Mouse (Mus musculus): ENCODE measurements around the gene Vegfc.

Vegfc gene

DNA sequence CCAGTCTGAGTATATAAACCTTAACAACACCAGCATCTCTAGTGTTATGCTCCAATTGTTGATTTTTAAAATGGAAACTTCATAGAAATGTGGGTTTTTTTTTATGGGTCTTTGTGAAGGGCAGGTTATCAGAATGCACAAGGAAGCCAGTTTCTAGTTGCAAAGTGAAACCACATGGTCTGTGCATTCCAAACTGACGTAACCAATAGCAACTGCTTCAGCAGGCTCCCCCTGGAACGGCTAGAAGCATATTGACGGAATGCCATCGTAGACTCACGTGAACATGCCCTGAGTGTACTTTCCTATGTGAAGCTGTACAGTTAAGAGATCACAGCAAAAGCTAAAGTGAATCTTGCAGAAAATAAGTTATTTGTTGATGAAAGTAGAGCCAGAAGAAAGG lies 86.1 kb downstream of the Vegfc start:
- intact Hi-C loops (cut with DNase I), result no loop called here

DNA sequence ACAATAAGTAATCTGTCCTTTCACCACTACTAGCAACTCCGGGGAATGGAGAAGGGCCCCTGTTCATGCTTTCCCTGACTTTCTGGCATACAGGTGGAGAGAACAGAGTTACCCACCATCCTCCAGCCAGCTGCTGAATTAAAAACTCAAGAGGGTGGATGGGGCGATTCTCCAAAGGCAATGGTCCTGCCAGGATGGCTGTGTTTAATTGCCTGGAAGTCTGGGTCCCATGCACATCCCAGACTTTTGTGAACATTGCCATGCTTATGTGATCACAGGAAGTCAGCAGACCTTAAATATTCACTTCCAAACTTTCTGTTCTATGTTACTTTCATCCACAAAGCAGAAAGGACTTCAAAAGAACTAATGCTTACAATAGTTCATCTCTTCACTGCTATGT lies 107.9 kb downstream of the Vegfc start:
- intact Hi-C loops (cut with DNase I), result no loop called here

DNA sequence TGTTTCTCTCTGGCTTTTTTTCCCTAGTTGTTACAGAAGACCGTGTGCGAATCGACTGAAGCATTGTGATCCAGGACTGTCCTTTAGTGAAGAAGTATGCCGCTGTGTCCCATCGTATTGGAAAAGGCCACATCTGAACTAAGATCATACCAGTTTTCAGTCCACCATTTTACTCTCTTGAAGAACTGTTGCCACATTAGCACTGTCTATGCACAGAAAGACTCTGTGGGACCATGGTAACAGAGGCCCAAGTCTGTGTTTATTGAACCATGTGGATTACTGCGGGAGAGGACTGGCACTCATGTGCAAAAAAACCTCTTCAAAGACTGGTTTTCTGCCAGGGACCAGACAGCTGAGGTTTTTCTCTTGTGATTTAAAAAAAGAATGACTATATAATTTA lies 108.5 kb downstream of the Vegfc start:
- intact Hi-C loops (cut with DNase I), result no loop called here

DNA sequence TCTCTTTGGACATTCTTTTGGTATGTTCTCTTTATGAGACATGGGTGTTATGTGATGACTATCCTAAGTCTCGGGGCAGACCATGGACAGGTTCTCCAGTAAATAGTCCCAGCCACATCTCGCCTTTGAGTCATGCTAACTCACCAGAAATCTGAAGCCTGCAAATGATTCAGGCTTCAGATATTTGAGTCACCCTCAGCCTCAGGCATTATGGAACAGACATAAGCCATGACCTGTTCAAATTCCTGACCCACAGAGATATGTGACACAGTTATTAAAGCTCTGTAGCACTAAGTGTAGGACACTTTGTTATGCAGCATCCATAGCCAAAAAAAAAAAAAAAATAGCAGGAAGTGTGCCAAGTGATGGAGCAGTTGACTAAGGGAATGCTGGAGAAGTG lies 138.8 kb downstream of the Vegfc start:
- intact Hi-C loops (cut with DNase I), result no loop called here

DNA sequence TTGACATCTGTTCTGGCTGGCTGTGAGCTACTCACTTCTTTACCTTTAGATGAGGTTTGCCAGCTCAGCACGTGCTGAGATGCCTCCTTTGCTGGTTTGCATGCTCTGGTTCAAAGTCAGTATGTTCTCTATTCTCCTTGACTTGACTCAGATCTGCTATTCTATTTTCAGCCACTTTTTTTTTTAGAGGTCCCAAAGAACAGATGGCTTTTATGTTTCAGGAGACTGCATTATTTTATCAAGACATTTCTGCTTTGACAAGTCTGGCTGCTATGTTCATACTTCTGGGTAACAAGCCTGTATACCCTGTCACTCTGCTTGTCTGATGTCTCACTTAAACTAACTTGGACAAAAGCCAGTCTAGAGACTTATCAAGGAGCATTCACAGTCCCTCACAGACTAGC lies 151.4 kb downstream of the Vegfc start:
- intact Hi-C loops (cut with DNase I), result no loop called here

DNA sequence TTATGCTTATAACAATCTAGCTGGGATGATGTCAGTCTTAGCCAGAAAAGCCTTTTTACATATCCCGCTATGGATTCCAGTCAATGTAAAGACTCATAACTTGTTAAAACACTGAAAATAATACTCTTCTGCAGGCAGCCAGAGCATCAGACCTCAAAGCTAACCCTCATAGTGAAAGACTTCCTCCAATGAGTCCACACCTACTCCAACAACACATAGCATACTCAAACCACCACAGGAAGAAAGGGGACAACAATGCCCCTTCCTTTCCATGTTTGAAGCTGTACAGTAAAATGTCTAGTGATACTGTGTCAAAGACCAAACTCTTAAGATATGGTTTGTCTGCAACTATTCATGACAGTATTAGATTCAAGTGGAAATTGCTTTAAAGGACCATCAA lies 153.2 kb downstream of the Vegfc start:
- intact Hi-C loops (cut with DNase I), result no loop called here

DNA sequence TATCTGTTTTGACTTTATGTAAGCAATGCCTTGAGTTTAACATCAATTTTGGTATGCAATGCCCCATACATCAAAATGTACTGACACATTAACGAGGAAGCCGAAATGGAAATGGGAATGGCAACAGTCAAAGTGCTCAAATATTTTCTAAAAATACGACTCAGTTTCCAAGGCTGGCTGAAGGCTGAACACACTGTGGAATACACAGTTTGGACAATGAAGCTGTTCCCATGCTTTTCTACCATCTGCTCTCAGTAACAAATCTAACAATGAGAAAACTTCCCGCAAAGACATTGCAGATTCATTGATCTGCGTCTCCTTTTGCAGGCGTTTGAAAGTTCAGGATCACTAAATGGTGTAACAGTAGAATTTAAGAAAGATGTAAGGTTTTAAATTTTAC lies 155.9 kb downstream of the Vegfc start:
- intact Hi-C loops (cut with DNase I), result no loop called here
